Mouse (Mus musculus): ENCODE data around the gene Alpi. TPM values are rescaled to one million over a fixed set of nuclear protein-coding genes. Genes with fewer than 3 reads are reported as not detected.

Gene Alpi
- polyA plus RNA-seq, 1 experiment, result not detected

DNA sequence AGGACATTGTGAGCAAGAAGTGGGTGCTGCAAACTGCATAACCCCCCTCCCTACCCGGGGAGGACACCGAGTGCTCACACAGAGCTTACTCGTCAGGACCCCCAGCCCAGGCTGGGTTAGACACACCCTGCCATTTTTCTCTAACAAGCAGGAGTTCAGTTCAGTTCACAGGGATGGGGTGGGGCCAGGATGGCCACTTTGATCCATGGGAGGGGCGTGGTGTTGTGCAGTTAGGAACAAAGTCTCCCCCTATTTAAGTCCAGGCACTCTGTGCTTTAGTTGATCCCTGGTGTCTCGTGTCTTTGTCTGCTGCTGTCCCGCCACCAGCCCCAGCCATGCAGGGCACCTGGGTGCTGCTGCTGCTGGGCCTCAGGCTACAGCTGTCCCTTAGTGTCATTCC, 23.3 kb upstream of the Alpi start, which contains the start of gene Akp3:
Gene Akp3 (plus strand): TSS at position 301 of the 400 bp plus-strand sequence.
- TF ChIP-seq POLR2A (IDR thresholded peaks at IDR 0.05; ENCODE audit: low read depth, low read length) (no peak), CTCF (conservative IDR thresholded peaks at IDR 0.05; ENCODE audit: insufficient read depth, insufficient read length, low read depth, low read length) (no peak)
- WGBS, result 82% methylated on average over 6 of the region's 6 CpGs
- no peak for DNase-seq
- H3K4me1 ChIP-seq (ENCODE audit: control insufficient read depth, insufficient read depth, low read length), result no peaks in the 10 kb centered on the region
- no peak within 1 kb of the TSS for H3K4me3 ChIP-seq (ENCODE audit: insufficient read depth, low read depth, low read length)
- H3K36me3 ChIP-seq (ENCODE audit: control insufficient read depth, insufficient read depth, low read length), result no peaks in the 10 kb centered on the region
- H3K27me3 ChIP-seq (replicated peaks; ENCODE audit: control insufficient read depth, insufficient read depth, low read length), result no peaks in the 10 kb centered on the region
- no peak within 1 kb of the TSS for H3K27ac ChIP-seq (ENCODE audit: insufficient read depth, low read depth, low read length)

DNA sequence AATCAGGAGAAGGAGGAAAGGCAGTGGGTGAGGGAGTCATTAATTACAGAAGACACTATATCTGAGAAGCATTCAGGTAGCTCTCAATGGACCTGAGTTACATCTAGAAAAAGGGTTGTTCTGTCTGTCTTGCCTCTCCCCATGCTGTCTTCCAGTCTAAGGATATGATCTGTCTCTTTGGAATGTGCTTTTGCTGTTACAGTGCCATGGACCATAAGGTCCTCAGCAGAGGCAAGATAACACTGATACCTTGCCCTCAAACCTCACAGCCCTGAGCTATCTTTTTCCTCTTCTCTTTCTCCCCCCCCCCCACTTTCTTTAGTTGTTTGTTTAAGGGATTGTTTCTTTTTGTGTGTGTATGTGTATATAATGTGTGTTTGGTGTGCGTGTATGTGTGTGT, 13.4 kb upstream of the Alpi start:
- H3K36me3 ChIP-seq (ENCODE audit: control insufficient read depth, insufficient read depth, low read length), result no peaks in the 10 kb centered on the region
- TF ChIP-seq CTCF (conservative IDR thresholded peaks at IDR 0.05; ENCODE audit: insufficient read depth, insufficient read length, low read depth, low read length) (no peak), POLR2A (IDR thresholded peaks at IDR 0.05; ENCODE audit: low read depth, low read length) (no peak)
- H3K27ac ChIP-seq (ENCODE audit: insufficient read depth, low read depth, low read length), result no peak overlapping the region
- no peak for DNase-seq
- H3K4me3 ChIP-seq (ENCODE audit: insufficient read depth, low read depth, low read length), result no peak overlapping the region
- WGBS, result 83% methylated on average over 1 of the region's 1 CpGs
- H3K27me3 ChIP-seq (replicated peaks; ENCODE audit: control insufficient read depth, insufficient read depth, low read length), result no peaks in the 10 kb centered on the region
- no peaks in the 10 kb centered on the region for H3K4me1 ChIP-seq (ENCODE audit: control insufficient read depth, insufficient read depth, low read length)

DNA sequence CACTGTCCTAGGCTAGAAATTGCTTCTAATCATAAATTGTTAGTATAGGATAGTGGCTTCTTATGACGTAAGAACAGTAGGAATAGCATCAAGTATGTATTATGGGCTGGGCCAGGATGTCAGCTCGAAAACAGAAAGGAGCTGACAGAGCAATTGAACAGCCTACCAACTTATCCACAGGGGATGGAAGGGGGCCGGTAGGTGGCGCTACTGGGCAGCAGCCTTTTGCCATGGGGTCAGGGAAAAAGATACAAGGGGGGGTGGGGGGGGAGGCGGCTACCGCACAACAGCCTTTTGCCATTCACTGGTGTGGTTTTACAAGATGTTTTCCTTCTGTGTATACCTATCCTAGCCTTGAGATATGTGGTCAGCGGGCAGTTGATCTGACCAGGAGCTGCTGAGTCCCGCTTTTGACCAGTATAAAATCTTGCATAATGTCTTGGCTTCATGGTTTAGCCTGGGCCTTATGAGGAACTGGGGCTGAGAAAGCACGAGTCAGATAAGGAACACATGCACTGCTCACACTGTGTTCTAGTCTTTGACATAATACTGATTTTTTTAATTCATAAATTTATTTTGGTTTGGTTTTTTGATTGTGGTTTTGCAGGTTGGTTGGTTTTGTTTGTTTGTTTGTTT, 10.4 kb upstream of the Alpi start:
- DNase-seq, result peak; percentile 21
- no peaks in the 10 kb centered on the region for H3K27me3 ChIP-seq (replicated peaks; ENCODE audit: control insufficient read depth, insufficient read depth, low read length)
- no peak overlapping the region for H3K27ac ChIP-seq (ENCODE audit: insufficient read depth, low read depth, low read length)
- H3K4me3 ChIP-seq (ENCODE audit: insufficient read depth, low read depth, low read length), result no peak overlapping the region
- no peaks in the 10 kb centered on the region for H3K4me1 ChIP-seq (ENCODE audit: control insufficient read depth, insufficient read depth, low read length)
- no peaks in the 10 kb centered on the region for H3K36me3 ChIP-seq (ENCODE audit: control insufficient read depth, insufficient read depth, low read length)
- 52% methylated on average over 9 of the region's 9 CpGs for WGBS
- TF ChIP-seq POLR2A (IDR thresholded peaks at IDR 0.05; ENCODE audit: low read depth, low read length), result no peak
- peak; percentile 37; the same call in 1 of the 2 replicates for TF ChIP-seq CTCF (conservative IDR thresholded peaks at IDR 0.05; ENCODE audit: insufficient read depth, insufficient read length, low read depth, low read length)

DNA sequence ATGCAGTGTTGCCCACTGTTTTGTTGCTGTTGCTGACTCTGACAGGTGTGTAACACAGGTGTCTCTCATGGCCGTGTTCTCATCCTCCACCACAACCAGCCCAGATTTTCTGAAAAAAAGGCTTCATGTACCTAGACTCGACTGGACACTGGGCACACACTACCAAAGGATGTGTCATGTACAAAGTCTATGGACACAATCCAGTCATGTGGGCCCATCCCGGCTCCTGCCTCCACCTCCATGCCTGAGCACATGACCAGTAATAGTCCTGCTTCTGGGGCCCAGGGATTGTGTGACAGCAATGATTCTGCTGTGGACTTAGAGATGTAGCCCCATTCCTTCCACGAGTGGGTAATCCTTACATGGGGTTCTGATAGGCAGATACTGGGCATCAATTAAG, 7.2 kb upstream of the Alpi start:
- Histone ChIP-seq H3K4me1 (ENCODE audit: control insufficient read depth, insufficient read depth, low read length) (no peaks in the 10 kb centered on the region), H3K27me3 (replicated peaks; ENCODE audit: control insufficient read depth, insufficient read depth, low read length) (no peaks in the 10 kb centered on the region), H3K4me3 (ENCODE audit: insufficient read depth, low read depth, low read length) (no peak overlapping the region), H3K27ac (ENCODE audit: insufficient read depth, low read depth, low read length) (no peak overlapping the region), H3K36me3 (ENCODE audit: control insufficient read depth, insufficient read depth, low read length) (no peaks in the 10 kb centered on the region)
- no peak for DNase-seq
- TF ChIP-seq POLR2A (IDR thresholded peaks at IDR 0.05; ENCODE audit: low read depth, low read length) (no peak), CTCF (conservative IDR thresholded peaks at IDR 0.05; ENCODE audit: insufficient read depth, insufficient read length, low read depth, low read length) (no peak)
- 88% methylated on average over 4 of the region's 4 CpGs for WGBS

DNA sequence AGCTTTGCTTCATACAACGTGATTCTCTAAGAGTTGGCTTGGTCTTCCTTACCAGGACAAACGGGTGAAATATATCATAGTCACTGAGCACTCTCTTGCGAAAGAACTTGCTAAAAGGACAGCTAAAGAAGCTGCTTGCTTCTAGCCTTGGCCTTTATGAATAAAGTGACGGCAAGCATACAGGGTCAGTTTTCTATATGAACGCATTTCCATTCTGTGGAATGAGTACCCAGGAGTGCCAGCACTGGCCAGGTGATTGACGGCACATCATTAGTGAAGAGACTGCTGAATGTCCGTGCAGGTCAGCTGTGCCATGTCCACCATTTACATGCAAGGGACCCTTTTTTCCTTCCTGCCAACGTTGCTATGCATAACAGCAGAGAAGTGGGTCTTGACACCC, 5.1 kb upstream of the Alpi start:
- Histone ChIP-seq H3K4me1 (ENCODE audit: control insufficient read depth, insufficient read depth, low read length) (no peaks in the 10 kb centered on the region), H3K27me3 (replicated peaks; ENCODE audit: control insufficient read depth, insufficient read depth, low read length) (no peaks in the 10 kb centered on the region), H3K4me3 (ENCODE audit: insufficient read depth, low read depth, low read length) (no peak overlapping the region), H3K36me3 (ENCODE audit: control insufficient read depth, insufficient read depth, low read length) (no peaks in the 10 kb centered on the region), H3K27ac (ENCODE audit: insufficient read depth, low read depth, low read length) (no peak overlapping the region)
- no peak for DNase-seq
- 72% methylated on average over 8 of the region's 8 CpGs for WGBS
- TF ChIP-seq POLR2A (IDR thresholded peaks at IDR 0.05; ENCODE audit: low read depth, low read length), result no peak

DNA sequence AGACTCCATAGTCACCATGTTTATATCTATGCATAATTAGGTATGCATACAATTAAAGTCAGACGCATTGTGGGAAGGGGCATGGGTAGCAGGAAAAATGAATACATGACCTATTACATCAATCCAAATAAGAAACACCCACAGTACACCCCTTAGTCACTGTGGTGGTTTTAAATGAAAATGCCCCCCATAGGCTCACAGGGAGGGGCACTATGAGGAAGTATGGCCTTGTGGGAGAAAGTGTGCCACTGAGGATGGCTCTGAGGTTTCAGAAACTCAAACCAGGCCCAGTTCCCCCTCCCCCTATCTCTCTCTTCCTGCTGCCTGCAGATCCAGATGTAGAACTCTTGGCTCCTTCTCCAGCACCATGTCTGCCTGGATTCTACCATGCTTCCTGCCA, 2.5 kb upstream of the Alpi start:
- Histone ChIP-seq H3K36me3 (ENCODE audit: control insufficient read depth, insufficient read depth, low read length) (no peaks in the 10 kb centered on the region), H3K27me3 (replicated peaks; ENCODE audit: control insufficient read depth, insufficient read depth, low read length) (no peaks in the 10 kb centered on the region), H3K4me1 (ENCODE audit: control insufficient read depth, insufficient read depth, low read length) (no peaks in the 10 kb centered on the region), H3K4me3 (ENCODE audit: insufficient read depth, low read depth, low read length) (no peak overlapping the region), H3K27ac (ENCODE audit: insufficient read depth, low read depth, low read length) (no peak overlapping the region)
- WGBS, result 62% methylated on average over 1 of the region's 1 CpGs
- DNase-seq, result no peak
- TF ChIP-seq CTCF (conservative IDR thresholded peaks at IDR 0.05; ENCODE audit: insufficient read depth, insufficient read length, low read depth, low read length), result no peak
- no peak for TF ChIP-seq POLR2A (IDR thresholded peaks at IDR 0.05; ENCODE audit: low read depth, low read length)

DNA sequence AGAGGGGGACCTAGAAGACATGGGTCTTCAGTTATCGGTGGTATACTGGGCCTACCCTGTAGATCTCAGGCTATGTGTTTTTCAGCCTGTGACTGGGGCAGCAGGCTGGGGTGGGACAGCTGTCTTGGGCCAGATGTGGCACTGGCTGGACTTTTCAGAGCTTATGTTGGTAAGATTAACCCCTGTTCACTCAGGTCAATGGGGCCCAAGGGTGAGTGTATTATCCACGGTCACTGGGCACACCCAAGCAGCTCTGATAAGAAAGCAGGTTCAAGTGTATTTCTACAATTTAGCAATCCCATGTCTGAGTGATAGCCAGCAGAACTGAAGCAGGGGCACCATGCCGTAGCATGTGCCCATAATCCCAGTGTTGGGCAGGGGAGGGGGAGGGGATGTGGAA, 708 bp upstream of the Alpi start:
- H3K27me3 ChIP-seq (replicated peaks; ENCODE audit: control insufficient read depth, insufficient read depth, low read length), result no peaks in the 10 kb centered on the region
- H3K4me1 ChIP-seq (ENCODE audit: control insufficient read depth, insufficient read depth, low read length), result no peaks in the 10 kb centered on the region
- 92% methylated on average over 3 of the region's 3 CpGs for WGBS
- H3K4me3 ChIP-seq (ENCODE audit: insufficient read depth, low read depth, low read length), result no peak overlapping the region
- DNase-seq, result no peak
- TF ChIP-seq CTCF (conservative IDR thresholded peaks at IDR 0.05; ENCODE audit: insufficient read depth, insufficient read length, low read depth, low read length) (no peak), POLR2A (IDR thresholded peaks at IDR 0.05; ENCODE audit: low read depth, low read length) (no peak)
- H3K36me3 ChIP-seq (ENCODE audit: control insufficient read depth, insufficient read depth, low read length), result no peaks in the 10 kb centered on the region
- no peak overlapping the region for H3K27ac ChIP-seq (ENCODE audit: insufficient read depth, low read depth, low read length)
